Mouse (Mus musculus) heart, postnatal 14 days (tissue): ENCODE measurements around the gene Exoc5. TPM values are rescaled to one million over a fixed set of nuclear protein-coding genes. Genes with fewer than 3 reads are reported as not detected.
"Not testable (repeated sequence)": the region's sequence is repeated elsewhere in the genome, so short reads cannot be mapped to it uniquely, and the experiment has no call there.

ENCODE experiments used
- DNase-seq, 2 experiments: peaks; one replicate each; pipeline ENCODE4 v3.0.0; 2021 to 2022
- intact Hi-C: fragments of 180-260 bp; cut with DNase I; formaldehyde crosslinking; loops from one replicate; pipeline ENCODE4 v1.15.1; 2025
- long read RNA-seq, 2 experiments: library from polyadenylated mRNA; stranded (forward); transcript quantifications; one replicate each; pipeline ENCODE4 v2.0.0; 2021
- total RNA-seq, 2 experiments: library from RNA; stranded (reverse); gene quantifications; 2 replicates each; pipeline ENCODE4 v1.2.3; 2021

Gene Exoc5
- total RNA-seq: 10 to 100 TPM; 25.0 to 25.4 TPM
- long read RNA-seq, experiment 1, full-length matches to known transcripts: 27 of 36 reads
- long read RNA-seq, experiment 1, partial matches to known transcripts: 1 of 36 reads
- long read RNA-seq, experiment 1, other reads (novel, unspliced or antisense): 8 of 36 reads
- long read RNA-seq, experiment 2, full-length matches to known transcripts: 36 of 41 reads
- long read RNA-seq, experiment 2, partial matches to known transcripts: 2 of 41 reads
- long read RNA-seq, experiment 2, other reads (novel, unspliced or antisense): 3 of 41 reads

DNA sequence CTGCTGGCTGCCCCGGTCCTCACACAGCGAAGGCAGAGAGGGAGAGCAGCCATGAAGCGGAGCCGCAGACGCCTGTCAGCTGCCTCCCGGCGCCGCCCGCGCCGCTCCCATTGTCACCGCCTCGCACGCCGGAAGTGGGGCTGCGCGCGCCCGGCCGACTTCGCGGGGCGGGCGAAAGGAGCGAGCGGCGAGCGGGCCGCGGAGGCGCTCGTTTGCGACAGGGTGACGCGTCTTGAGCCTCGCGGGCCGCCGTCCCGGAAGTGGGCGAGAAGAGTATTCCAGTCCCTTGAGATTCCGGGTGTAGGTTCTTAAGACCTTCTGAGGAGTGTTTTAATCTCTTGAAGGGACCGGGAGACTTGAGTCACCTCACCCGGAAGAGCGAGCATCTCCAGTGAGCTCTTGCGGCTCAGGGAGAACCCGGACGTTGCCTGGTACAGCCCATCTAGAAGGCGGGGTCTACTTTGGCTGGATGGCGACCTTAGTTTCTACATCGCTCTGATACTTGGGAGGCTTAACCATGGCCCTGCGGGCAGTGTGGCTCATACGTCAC is at the start of gene Exoc5:
Gene Exoc5 (minus strand): TSS at position 380 of the 550 bp plus-strand sequence.
- peak; percentile 97 to 98 for DNase-seq
- intact Hi-C loops: loop anchor here (5.0 to 10.0 kb wide), 3 partner anchors 34 to 622 kb away; partner anchors contain the start of genes Naa30 and Tmem260

DNA sequence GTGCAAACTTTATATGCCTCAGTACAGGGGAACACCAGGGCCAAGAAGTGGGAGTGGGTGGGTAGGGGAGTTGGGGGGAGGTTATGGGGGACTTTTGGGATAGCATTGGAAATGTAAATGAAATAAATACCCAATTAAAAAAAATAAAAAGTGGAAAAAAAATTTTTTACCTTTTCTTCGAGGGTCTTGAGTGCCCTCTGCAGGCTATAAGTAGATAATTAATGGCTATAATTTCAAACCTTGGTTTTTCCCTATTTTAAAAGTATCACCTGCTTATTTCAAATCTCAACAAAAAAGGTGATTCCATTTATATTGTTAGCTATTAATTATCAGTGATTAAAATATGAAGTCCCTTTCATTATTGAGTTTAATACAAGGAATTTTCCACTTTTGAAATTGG is 25.3 kb upstream of the Exoc5 start:
- intact Hi-C loops: not testable (repeated sequence)

DNA sequence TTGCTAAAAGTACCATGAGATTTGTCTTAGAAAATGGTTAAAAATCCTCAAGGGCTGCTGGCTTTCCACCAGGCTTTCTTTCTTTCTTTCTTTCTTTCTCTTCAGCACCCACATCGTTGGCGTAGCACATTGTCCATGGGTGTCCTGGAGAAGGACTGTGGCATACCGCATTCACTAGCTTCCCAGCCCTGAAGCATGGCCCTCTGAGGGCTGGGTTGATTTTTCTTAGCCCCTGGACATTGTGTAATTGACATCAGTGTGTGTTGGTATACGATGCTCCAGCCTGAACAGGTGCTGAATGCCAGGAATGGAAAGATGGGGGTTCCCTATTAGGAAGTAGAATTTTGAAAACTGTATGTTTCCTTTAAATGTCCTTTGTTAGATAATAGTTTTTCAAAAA is 24.8 kb upstream of the Exoc5 start:
- DNase-seq: no peak
- intact Hi-C loops: no loop called here

More for the DNA sequence above, 25.3 kb upstream of the Exoc5 start:
- not testable (repeated sequence) for DNase-seq

DNA sequence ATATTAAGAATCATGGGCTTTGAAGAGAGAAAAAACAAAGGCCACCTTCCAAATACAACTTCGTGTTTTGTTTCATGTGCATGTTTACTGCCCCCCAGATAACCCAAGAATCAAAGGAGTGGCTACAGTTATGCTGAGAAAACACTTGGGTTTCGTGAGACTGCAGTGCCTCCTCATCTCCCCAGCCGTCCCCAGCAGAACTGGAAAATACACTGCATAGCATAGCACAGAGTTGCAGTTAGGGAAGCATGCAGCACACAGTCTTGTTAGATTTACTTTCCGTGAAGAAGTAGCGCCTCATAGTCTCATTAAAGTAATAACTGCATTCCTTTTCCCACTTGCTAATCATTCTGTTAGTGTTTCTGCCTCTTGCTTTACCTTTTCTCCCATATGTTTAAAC is 23.6 kb upstream of the Exoc5 start:
- no peak for DNase-seq
- intact Hi-C loops: no loop called here

DNA sequence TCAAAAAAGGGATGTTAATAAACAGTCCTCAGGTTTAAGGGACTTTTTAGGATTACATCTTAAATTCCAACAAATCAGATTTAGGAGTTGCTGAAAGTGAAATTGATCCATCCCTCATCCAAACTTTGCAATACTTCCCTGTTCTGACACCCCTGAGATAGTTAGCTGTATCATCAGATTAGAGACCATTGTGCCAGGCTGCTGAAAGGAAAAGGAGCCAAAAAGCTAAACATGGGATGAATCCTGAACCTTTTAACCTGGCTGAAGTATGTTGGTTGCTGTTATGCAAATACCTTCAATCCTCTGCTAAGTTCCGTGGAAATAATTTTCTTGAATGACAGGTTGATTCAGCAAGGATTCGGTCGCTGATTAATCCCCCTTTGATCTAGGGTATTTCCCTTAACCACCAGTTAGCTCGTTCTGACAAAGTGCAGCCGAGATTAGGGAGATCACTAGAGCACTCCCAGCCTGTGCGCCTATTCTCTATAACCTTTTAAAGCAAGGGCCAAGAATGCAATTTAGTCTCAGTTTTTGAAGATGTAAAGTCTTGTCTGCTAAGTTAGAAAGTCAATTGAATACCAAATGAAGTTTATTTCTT is 23.1 kb upstream of the Exoc5 start:
- no peak for DNase-seq
- intact Hi-C loops: no loop called here

DNA sequence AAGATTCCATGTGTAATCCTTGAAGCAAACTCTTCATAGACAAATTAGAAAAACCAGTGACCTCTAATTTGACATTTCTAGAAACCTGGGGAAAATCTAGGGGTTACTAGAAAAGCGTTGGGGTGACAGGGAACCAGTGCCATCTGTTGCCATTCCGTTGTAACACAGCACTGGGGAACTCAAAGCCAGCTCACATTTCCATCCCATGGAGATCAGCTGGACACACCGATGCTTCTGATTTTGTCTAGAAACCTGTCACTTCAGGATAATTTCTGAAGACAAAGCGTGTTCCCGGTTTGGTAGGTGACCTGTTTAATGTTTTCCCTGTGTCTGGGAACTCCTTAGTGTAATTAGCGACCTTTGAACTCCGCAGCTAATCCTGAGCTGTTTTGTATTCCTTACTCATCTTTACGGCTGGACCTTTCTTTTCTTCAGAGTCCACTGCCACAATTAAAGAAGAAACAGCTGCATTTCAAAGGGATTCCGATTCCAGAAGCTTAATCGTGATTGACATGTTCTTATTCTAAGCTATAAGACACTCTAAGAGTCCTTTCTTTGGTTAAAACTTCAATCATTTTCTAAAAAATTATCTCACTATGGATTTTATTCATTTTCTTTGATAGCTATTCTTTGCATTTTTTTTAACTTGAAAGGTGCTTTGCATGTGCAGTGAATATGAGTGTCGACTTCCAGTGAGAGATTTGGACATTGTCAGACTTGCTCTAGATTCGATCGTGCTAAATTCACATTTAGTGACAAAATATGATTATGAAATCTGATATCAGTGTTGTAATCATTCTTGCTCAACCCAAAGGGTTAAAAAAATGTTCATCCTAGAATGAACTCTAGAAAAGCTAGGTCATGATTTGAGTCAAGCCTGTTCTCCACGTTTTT is 21.9 kb upstream of the Exoc5 start:
- intact Hi-C loops: no loop called here
- no peak for DNase-seq

DNA sequence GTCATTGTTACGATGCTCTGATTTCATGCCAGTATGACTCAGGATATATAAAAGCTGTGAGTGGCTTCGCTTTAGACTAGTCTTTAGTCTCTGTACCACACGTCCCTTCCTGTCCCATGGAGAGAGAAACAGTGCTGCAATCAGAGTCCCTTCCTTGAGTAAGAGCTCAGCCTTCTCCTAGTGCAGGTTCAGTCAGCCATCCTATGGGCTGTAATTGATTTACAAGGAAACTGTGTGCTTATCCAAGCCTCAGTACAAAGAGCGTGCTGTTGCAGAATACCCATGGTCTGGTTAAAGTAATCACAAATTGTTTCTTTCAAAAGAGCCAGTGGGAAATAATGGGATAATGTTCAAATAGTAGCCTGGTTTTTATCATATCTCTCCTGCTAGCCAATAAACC is 20.1 kb upstream of the Exoc5 start:
- intact Hi-C loops: no loop called here
- no peak for DNase-seq

DNA sequence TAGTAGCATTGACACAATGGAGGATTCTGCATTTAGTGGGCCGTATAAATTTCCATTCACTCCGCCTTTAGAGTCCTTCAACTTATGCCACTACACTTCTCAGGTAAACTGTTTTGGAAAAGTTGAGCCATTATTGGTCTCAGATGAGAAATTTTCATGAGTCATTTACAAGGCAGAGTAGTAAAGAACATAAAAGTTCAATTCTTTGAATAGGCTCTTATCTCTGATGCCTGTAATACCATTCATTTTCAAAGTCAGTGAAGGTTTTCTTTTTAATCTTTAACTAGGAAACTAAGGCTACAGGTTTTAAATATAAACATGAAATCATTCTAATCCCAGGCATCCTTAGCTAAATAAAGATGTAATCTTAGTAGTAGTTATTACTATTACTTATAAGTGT is 12.4 kb upstream of the Exoc5 start:
- no peak for DNase-seq
- intact Hi-C loops: no loop called here

DNA sequence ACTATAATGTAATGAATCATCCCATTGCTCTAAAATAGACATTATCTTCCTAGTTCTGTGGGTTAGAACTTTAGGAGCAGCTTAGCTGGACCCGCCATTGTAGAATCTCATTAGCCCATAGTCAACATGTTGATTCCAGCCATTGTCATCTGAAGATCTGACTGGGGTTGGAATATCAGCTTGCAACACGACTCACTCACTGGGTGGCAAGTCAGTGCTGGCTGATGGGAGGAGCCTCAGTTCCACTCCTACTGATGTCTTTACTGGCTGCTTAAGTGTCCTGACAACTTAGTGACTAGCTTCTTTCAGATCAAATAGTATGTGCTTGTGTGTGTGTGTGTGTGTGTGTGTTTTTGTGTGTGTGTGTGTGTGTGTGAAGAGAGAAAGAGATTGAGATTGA is 7.9 kb upstream of the Exoc5 start:
- no peak for DNase-seq
- intact Hi-C loops: no loop called here

DNA sequence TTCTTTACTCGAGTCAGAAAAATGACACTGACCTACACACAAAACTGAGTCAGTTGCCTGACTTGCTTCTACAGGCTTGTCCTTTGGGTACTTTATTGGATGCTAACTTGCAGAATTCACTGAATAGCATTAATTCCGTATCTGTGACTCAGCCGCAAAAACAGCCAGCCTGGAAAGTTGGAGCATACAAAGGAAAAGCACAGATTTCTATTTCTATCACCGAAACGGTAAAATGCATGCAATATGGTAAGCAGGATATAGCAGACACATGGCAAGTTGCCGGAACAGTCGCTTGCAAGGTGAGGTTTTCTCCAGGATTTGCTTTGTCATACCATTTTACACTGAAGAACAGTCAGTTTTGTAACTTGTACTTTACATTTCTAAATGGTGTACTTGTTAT is 7.4 kb upstream of the Exoc5 start:
- intact Hi-C loops: no loop called here
- DNase-seq: no peak

DNA sequence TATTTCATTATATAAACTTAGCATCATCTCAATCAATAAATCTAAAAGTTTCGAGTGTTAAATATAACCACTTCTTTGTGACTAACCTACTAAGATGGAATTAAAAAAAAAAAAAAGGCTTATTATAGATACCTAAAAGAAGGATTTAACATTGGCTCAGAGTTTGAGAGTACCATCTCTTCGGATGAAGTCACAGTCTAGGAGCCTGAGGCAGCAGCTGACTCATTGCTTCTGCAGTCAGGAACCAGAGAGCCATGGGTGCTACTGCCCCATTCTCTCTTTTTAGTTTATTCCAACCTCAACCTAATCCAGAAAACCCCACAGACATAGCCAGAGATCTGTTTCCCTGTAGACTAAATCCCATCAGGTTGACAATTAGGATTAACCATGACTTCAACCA is 6.4 kb upstream of the Exoc5 start:
- DNase-seq: no peak
- intact Hi-C loops: no loop called here

DNA sequence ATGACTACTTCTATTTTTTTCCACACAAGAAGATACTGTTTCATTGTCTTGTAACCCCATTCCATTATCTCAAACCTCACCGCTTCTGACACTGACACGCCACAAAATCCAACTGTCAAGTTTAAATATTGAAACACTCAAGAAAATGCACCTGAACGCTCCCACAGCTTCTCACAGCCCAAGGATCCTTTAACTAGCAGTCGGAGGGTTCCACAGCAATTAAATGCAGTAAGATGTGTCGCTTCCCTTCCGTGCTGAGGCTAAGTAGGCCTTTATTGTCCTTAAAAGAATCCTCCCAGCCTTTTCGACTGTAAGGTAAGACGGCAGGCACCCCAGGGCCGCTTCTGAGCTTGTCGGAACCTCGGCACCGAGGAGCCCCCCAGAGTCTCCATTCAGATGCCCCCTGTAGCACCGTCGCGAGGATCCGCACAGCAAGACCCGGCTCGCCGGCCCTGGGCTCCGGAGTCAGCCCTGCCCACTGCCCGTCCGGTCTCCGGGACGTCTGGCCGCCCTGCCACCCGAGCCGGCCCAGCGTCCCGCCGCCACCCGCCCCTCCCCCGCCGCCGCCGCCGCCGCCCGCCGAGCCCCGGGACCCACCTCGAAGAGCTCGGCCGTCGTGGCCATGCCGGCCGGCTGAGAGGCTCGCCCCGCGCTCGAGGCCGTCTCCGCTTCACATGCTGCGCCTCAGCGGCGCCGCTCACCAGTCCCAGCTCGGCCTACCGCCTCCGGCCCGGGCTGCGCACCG is 752 bp downstream of the Exoc5 start, which contains the start of gene Ap5m1:
Gene Ap5m1 (plus strand): TSS at position 569 of the 745 bp plus-strand sequence.
- DNase-seq: peak in 1 of 2 experiments; percentile 53
- intact Hi-C loops: loop anchor here (5.0 to 10.0 kb wide), 3 partner anchors 33 to 621 kb away; partner anchors contain the start of genes Naa30 and Tmem260

DNA sequence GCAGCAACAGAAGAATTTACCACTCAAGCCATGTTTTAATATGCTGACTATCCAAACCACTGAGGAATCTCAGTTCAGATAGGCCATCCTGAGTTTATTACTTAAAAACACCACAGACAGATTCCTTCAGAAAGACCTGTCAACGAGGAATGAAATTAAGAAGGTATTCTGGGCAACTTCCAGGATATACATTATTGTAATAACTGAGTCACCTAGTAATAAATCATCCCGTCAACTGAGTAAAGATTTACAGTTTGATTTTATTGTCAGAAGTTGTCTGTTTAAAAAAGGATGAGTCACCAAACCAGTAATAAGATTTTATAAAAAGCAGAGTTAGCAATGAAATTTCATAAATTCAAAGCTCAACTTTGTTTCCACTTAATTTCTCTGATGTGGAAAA is 2.6 kb downstream of the Exoc5 start:
- intact Hi-C loops: loop anchor here (10.0 kb wide), 1 partner anchor 619 kb away; the partner anchor contains the start of gene Tmem260
- no peak for DNase-seq

DNA sequence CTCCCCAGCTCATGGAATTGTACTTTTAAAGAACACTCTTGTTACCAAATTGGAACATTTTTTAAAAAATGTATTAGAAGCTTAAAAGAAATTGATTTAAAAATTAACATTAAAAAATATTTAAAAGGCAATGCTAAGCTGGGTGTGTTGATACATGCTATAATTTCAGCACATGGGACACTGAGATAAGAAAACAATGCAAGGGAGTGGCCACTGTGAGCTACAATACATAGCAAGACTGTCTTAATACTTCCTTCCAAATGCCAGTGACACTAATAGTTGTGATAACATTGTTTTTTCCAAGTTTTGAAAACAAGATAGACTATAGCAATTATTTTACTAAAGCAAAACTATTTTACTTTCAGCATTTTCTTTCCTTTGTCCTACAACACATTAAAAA is 17.0 kb downstream of the Exoc5 start:
- intact Hi-C loops: no loop called here
- DNase-seq: no peak

DNA sequence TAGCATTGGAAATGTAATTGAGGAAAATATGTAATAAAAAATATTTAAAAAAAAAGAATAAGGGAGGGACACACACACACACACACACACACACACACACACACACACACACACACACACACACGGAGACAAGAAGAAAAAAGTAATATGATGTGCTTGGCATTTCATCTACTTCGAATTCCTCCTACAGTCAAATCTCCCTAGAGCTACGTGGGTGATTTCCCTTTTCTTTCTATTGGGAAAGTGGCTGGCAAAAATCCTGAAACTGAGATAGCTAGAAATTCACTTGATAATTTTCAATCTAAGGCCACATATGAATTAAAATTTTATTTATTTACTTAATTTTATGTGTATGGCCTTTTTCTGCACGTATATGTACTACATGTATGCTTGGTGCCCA is 20.8 kb downstream of the Exoc5 start:
- intact Hi-C loops: no loop called here
- DNase-seq: no peak

DNA sequence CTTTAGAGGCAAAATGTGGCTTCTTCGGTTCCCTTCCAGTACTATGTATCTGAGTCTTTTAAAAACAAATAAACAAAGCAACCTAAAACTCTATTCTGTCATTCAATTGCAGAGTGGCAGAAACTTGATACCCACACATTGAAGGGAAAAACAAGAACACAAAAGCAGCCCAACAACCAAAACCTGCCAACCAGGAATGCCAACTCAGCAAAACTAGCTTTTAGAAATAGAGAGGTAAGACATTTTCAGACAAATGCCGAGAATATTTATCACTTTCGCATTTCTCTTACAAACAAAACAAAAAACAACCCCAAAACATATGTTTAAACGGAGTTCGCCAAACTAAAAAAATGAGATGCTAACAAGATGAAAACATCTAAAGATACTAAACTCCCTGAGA is 37.5 kb downstream of the Exoc5 start:
- DNase-seq: no peak
- intact Hi-C loops: no loop called here

DNA sequence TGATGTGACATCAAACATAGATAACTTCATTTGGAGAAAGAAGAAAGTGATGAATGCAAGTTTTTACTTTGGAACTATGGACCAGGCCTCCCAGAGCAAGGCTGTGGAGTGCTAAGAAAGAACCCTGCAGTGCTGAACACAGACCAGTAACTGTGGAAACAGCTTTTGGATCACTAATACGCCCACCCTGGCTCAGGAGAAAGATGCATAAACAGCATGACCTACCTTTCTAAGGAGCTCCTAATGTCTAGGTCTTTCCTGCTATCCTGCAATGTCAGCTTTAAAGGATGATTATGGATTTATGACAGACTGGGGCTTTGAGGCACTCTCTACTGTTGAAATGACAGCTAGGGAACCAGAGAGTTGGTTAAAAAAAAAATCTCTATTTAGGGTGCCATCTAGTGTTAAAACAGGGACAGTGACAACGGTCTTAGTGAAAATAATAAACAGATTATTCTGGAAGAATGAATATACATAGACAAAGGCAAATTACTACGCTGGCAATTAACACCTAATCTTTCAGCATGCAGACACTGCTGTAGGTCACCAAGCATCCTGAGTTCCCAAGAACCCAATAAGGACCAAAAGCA is 38.6 kb downstream of the Exoc5 start:
- no peak for DNase-seq
- intact Hi-C loops: no loop called here

DNA sequence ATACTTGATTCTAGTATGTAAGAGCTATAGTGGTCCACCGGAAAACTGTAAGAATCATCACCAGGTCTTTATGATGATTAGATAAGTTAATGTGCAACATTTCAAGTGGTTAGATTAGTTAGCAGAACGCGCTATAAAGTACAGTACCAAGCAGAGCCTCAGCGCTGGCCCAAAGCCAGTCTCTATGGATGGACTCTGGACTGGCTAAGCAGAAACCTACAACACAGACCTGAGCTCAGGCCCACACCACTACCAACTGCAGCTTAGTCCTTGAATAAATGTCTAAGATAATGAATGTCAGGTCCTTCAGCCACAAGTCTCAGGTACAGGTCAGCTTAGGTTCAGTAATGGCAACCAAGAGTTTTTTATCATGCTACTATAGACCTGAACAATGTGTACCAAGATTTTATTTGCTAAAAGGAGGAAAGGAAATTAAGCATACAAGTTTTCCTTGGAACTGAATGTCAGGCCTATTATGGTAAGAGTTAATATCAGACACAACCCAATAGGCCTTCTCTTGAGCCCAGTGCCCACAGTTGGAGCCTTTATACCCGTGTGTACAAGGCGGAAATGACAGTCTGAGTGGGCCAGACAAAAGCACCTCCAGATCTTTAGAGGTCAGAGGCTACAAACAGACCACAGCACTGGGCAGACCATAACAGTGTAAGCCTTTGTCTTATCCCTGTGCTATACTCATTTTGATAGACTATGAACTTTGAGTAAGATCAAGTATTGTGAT is 39.2 kb downstream of the Exoc5 start:
- intact Hi-C loops: no loop called here

DNA sequence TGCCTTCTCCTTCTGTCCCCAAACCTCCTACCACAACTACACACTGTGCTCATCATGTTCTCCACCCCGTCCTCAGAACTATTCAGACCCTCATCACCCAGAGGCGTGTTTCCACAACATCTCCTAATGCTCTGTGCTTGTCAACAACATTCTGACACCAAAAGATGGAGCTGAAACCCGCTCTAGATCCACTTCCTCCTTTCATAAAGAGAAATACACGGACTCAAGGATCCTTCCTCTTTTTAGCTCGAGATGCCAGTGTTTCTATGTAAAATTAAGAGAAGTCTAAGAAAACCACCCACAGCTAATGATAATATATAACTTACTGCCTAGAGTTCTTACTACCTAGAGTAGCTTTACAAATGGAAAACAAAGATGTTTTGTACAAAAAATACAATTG is 46.7 kb downstream of the Exoc5 start:
- intact Hi-C loops: no loop called here
- DNase-seq: no peak

More for the DNA sequence above, 39.2 kb downstream of the Exoc5 start:
- DNase-seq: no peak
